Mouse (Mus musculus): ENCODE measurements around the gene Tmem91. TPM values are rescaled to one million over a fixed set of nuclear protein-coding genes. Genes with fewer than 3 reads are reported as not detected.
A peak's percentile ranks its signal among the peaks of the same experiment; 100 is the strongest.
"Not testable (repeated sequence)": the region's sequence is repeated elsewhere in the genome, so short reads cannot be mapped to it uniquely, and the experiment has no call there.

Tmem91 gene
- 10 to 100 TPM; 20.7 to 29.4 TPM for total RNA-seq (2021)
- long read RNA-seq, experiment 1, transcript Tmem91-205 (3 exons, 912 nt) = major isoform, 6 of 24 reads
- long read RNA-seq, experiment 1, partial matches to known transcripts = 1 of 24 reads
- long read RNA-seq, experiment 1, other reads (novel, unspliced or antisense) = 13 of 24 reads
- long read RNA-seq, experiment 2, partial matches to known transcripts = 1 of 9 reads
- long read RNA-seq, experiment 2, other reads (novel, unspliced or antisense) = 5 of 9 reads

DNA sequence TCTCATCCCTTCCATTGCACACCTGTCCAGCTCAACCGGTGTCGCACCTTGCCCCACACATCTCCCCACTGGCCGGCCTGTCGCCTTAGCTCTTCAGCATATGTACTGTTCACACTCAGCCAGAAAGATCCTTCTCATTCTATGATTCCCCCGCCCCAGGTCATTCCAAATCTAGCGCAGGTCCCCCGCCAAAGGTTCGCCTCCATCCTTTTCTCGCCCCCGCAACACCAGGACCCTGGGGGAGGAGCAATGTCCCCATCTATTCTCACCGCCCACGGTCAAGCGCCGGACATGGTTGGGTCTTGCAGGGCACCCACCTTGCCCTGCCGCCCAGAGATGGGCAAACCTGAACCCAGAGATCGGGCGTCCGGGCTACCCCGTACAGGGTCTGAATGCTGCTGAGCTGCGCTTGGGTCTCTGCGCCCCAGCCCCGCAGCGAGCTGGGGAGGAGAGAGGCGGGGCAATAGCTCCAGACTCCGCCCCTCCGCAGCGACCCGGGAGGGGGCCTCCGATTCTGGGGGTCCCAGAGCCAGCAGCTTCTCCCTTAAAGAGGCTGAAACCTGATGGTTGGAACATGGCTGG, at the start of gene Tmem91:
Gene Tmem91 (minus strand): TSS at position 448 of the 582 bp plus-strand sequence.
- no peak for TF ChIP-seq CTCF (IDR thresholded peaks at IDR 0.05)
- DNase-seq (ENCODE audit: extremely low spot score in 1 of 2, low spot score in 2 of 2) = peak in 1 of 2 experiments; percentile 23
- intact Hi-C loops (cut with DNase I) = no loop called here
- H3K27ac ChIP-seq = no peak within 1 kb of the TSS
- peak within 1 kb of the TSS; percentile 38 for H3K4me3 ChIP-seq

DNA sequence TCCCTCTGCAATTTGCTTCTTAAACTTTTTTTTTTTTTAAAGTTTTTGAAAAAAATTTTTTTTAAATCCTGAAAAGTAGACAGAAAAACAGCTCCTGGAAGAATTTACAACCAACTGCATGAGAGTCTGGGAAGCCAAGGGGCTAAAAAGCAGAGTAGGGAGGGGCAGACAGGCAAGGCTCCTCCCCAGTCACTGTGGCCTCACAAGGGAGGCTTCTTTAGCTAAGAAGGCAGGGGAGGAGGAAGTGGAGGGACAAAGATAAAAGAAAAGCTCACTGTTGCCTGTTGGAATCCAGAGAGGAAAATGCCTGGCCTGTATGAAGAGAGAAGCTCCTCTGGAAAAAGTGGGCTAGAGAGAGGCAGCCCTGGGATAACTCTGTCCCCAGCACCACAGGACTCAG, 46.8 kb upstream of the Tmem91 start:
- H3K4me3 ChIP-seq; H3K27ac ChIP-seq; DNase-seq (ENCODE audit: extremely low spot score in 1 of 2, low spot score in 2 of 2); intact Hi-C loops (cut with DNase I): not testable (repeated sequence)

DNA sequence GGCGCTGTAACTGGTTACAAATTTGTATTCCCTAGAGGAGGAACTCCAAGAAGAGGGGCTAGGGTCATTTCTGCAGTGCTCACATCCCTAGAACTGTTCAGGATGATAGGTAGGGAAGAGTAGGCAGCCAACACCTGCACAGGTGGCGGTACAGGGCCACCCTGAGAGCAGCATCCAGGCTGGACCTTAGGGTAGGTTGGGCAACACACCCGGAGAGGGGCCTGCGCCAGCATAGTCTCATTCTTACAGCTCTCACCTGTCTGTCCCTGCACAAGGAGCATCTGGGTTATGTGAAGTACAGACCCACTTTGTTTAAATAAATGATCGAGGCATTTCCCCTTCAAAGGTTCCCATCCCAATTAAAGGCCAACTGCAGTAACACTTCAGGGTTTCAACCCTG, 45.8 kb upstream of the Tmem91 start:
- intact Hi-C loops (cut with DNase I) = no loop called here
- DNase-seq (ENCODE audit: extremely low spot score in 1 of 2, low spot score in 2 of 2) = no peak
- H3K4me3 ChIP-seq = no peak overlapping the region
- H3K27ac ChIP-seq = no peak overlapping the region
- TF ChIP-seq CTCF (IDR thresholded peaks at IDR 0.05) = no peak

DNA sequence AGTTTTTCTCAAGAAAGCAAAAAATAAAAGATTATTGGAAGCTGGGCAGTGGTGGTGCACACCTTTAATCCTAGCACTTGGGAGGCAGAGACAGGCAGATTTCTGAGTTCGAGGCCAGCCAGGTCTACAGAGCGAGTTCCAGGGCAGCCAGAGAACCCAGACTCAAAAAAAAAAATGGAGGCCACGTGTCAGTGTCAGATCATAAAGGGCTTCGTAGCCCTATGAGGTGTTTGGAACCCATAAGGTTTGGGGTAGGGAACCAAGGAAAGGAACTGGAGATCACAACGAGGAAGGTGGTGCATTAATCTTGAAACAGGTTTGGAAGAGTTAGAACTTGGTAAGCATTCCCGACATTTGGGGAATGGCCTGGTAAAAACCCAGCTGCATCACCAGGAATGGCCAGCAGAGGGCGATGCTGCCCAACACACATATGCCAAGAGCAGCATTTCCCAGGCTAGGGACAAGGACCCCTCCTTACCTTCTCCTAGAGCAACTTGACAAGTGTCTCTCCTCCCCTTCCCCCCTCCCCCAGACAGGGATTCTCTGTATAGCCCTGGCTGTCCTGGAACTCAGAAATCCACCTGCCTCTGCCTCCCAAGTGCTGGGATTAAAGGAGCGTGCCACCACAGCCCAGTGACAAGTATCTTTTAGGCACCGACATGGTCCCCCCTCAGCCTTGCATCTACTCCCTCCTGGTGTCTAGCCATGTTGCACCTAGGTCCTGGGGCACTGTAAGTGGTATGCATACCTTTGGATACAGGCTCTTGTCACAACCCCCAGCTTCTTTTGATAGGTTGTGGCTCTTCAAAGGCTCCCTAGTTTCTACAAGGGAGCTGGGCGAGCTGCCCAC, 45.0 kb upstream of the Tmem91 start:
- DNase-seq (ENCODE audit: extremely low spot score in 1 of 2, low spot score in 2 of 2) = peak; percentile 71 to 86
- peak; percentile 93 for TF ChIP-seq CTCF (IDR thresholded peaks at IDR 0.05)
- Histone ChIP-seq H3K4me3 (no peak overlapping the region), H3K27ac (peak overlapping the region; percentile 93; the same call in 1 of the 2 replicates)
- intact Hi-C loops (cut with DNase I) = loop anchor here (1.0 to 5.0 kb wide), 3 partner anchors 32 to 95 kb away; partner anchors contain the start of genes Hnrnpul1 and Tgfb1

DNA sequence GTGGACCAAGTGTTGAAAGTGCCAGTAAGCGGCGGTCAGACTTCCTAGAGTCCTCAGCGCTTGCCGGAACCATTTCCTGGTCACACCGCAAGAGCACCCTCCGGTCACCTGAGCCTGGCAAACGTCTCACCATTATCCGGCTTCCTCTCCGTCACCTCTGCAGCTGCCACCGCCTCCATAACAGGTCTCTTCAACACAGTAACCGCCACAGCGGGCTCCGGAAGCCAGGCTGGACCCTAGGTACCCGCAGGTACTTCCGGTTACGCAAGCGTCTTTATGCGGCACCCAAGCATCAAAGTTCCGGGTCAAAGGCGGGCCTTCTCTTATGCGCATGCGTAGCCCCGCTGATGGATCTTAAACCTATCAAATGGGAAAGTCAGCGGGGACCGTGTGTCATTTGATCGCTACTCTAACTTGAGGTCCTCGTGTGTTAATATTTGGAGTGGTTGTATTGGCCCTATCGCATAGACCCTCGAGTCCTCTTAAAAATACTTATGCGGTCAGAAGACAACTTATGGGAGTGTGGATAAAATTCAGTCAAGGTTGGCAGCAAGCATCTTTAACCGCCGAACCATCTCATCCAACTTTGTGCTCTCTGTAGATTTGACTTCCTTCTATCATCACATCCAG, 43.9 kb upstream of the Tmem91 start, which contains the start of gene Ccdc97:
Gene Ccdc97 (minus strand): TSS at position 301 of the 630 bp plus-strand sequence.
- H3K4me3 ChIP-seq = peak within 1 kb of the TSS; percentile 71
- no peak for TF ChIP-seq CTCF (IDR thresholded peaks at IDR 0.05)
- peak; percentile 91 to 93 for DNase-seq (ENCODE audit: extremely low spot score in 1 of 2, low spot score in 2 of 2)
- intact Hi-C loops (cut with DNase I) = loop anchor here (1.0 to 5.0 kb wide), 3 partner anchors 32 to 94 kb away; partner anchors contain the start of genes Hnrnpul1 and Tgfb1
- H3K27ac ChIP-seq = peak within 1 kb of the TSS; percentile 93

DNA sequence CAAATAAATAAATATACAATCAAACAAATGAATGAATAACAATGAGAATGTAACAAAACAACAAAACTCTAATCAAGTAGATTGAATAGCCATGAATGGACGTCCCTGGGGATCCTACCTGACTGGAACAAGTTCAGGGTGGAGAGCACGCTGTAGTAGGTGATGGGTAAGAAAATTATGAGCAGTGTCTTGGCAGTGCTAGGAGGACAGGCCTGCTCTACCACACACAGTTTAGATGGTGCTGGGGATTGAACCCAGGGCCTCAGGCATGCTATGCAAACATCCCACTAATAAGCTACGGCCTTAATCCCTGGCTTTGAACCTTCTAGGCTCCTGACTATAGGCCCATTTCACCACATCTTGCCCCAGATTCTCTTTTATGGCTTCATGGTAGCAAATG, 42.5 kb upstream of the Tmem91 start:
- Histone ChIP-seq H3K4me3 (no peak overlapping the region), H3K27ac (no peak overlapping the region)
- DNase-seq (ENCODE audit: extremely low spot score in 1 of 2, low spot score in 2 of 2) = no peak
- no peak for TF ChIP-seq CTCF (IDR thresholded peaks at IDR 0.05)
- intact Hi-C loops (cut with DNase I) = loop anchor here (5.0 kb wide), 1 partner anchor 35 kb away; the partner anchor contains the start of gene Hnrnpul1

DNA sequence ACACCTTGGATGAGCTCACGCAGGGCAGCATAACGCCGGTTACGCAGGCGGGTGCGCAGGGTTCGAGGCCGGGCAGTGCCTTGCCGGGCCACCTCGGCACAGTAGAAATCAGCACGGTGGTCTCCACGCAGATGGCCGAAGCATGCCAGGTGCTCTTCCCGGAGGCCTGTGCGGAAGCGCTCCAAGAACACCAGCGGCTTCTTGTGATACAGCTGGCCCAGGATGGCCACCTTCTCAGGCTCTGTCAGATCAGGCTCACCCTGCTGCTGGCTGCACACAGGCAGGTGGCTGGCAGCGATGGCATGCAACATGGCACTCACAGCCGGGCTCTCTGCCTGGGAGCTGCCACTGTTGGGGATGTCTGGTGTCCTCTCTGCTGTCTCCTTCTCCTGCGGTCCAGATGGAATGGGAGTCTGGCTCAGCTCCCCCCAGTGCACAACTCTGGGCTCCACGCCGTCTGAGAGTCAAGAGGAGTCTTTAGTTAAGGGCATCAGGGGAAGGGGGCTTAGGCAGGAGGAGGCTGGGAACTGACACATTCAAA, 40.8 kb upstream of the Tmem91 start:
- Histone ChIP-seq H3K4me3 (no peak overlapping the region), H3K27ac (no peak overlapping the region)
- intact Hi-C loops (cut with DNase I) = loop anchor here (5.0 kb wide), 1 partner anchor 36 kb away; the partner anchor contains the start of gene Hnrnpul1
- no peak for TF ChIP-seq CTCF (IDR thresholded peaks at IDR 0.05)
- no peak for DNase-seq (ENCODE audit: extremely low spot score in 1 of 2, low spot score in 2 of 2)

DNA sequence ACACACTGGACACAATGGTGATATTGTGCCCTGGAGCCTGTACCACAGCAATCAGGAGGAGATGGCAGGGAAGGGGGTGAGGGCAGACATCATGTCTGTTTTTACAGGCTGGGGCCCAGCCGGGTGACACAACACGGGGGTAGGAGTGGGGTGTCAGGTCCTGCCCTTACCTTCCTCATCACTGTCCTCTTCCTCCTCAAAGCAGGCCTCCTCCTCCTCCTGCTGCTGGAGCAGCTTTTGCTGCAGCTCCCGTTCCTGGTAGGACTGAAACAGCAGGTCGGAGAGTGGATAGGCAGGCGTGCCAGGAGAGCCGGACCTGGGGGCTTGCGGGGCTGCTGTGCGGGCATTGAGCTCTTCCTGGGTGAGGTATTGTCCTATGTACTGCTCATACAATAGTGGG, 39.6 kb upstream of the Tmem91 start:
- no peak overlapping the region for H3K4me3 ChIP-seq
- DNase-seq (ENCODE audit: extremely low spot score in 1 of 2, low spot score in 2 of 2) = no peak
- intact Hi-C loops (cut with DNase I) = no loop called here
- TF ChIP-seq CTCF (IDR thresholded peaks at IDR 0.05) = no peak
- H3K27ac ChIP-seq = no peak overlapping the region

DNA sequence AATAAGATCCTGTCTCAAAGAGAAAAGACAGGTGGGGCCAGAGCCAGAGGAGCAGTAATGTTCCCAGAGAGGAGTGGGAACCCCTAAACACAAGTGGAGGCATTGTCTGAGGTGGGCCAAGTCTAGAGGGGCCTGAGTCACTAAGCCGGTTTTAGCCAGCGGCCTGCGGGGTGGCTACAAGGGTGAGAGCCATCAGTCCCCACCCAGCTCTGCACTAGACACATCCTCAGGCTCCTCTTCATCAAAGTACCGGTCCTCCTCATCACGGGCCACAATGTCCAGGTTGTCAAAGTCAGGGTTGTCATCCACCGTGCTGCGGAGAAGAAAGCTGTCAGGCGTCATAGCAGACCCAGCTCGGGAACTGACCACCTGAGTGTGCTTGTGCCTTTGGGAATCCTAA, 37.8 kb upstream of the Tmem91 start:
- H3K27ac ChIP-seq = peak overlapping the region; percentile 18; the same call in 1 of the 2 replicates
- H3K4me3 ChIP-seq = no peak overlapping the region
- DNase-seq (ENCODE audit: extremely low spot score in 1 of 2, low spot score in 2 of 2) = no peak
- TF ChIP-seq CTCF (IDR thresholded peaks at IDR 0.05) = no peak
- intact Hi-C loops (cut with DNase I) = no loop called here

DNA sequence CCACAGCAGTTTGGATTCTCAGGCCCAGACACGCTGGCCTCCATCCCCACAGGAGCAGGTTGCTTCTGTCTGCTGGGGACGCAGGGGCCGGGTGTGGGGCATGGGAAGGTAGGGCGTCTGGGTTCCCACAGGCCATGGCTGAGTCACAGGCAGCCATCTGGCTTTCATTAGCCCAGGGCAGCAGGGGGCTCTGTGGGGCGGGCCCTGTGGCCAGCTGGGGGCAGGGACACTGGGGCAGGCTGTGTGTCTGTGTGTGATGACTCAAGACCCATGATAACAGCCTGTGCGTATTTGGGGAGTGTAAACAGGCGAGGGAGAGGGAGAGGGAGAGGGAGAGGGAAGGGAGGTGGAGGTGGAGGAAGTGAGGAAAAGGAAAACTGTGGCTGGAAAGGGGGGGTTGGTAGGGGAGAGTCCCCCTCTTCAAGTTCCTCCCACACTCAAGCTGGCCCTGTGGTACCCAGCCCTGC, 36.8 kb upstream of the Tmem91 start:
- Histone ChIP-seq H3K4me3 (no peak overlapping the region), H3K27ac (peak overlapping the region; percentile 80)
- TF ChIP-seq CTCF (IDR thresholded peaks at IDR 0.05) = no peak
- intact Hi-C loops (cut with DNase I) = loop anchor here (2.0 kb wide), 1 partner anchor 35 kb away; no protein-coding TSS in a partner anchor
- peak; percentile 38 to 60 for DNase-seq (ENCODE audit: extremely low spot score in 1 of 2, low spot score in 2 of 2)

DNA sequence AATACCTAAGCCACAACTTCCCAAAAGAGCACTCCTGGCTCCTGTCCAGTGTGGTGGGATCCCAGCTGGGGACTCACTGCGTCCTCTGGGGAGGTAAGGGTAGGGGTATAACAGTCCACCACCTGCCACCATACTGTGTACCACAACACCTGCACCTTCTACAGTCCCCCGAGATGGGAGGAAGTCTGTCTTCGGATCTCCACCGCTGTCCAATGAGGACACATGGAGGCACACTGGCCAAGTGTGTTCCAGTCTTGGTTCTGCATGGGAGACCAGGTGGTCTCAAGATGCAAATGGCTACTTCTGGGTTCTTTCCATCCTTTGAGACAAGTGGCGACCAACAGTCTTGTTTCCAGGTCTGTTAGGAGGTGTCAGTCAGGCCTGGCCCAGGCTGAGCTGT, 36.2 kb upstream of the Tmem91 start:
- intact Hi-C loops (cut with DNase I) = loop anchor here (2.0 kb wide), 1 partner anchor 34 kb away; no protein-coding TSS in a partner anchor
- no peak for DNase-seq (ENCODE audit: extremely low spot score in 1 of 2, low spot score in 2 of 2)
- TF ChIP-seq CTCF (IDR thresholded peaks at IDR 0.05) = no peak
- H3K4me3 ChIP-seq = no peak overlapping the region
- peak overlapping the region; percentile 80 for H3K27ac ChIP-seq

Data from left cerebral cortex, adult 2 months (tissue).